Mouse (Mus musculus): Measurements from ENCODE around the gene Rasgrp4.

DNA sequence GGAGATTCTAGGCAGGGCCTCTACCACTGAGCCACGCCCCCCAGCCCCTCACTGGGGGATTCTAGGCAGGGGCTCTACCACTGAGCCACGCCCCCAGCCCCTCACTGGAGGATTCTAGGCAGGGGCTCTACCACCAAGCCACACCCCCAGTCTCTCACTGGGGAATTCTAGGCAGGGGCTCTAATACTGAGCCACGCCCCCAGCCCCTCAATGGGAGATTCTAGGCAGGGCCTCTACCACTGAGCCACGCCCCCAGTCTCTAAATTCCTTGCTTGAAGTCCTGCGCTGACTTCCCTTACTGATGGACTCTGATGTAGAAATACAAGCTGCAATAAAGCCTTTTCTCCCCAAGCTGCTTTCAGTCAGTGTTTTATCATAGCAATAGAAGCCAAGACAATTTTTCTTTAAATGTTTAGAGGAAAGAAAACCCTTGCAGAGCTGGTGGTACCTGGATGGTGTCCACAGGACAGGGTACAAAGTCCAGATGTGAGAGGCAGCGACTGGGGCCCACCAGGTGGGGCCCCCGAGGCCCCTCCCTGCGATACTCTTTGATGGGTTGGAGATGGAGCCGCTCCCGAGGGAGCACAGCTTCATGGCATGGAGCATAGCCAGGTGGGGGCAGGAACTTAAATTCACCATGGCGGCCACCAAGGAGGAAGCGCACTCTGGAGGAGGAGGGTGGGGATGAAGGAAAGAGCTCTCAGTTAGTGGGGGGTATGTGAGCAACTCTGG lies 33.2 kb upstream of the Rasgrp4 start:
- TF ChIP-seq POLR2A (IDR thresholded peaks at IDR 0.05; ENCODE audit: low read depth, low read length) (no peak), SMC3 (IDR thresholded peaks at IDR 0.05; ENCODE audit: low read depth, low read length) (no peak), JUN (IDR thresholded peaks at IDR 0.05; ENCODE audit: insufficient read depth, low read depth, low read length) (no peak), MEF2A (IDR thresholded peaks at IDR 0.05; ENCODE audit: borderline replicate concordance, low read depth, low read length) (no peak), ZMIZ1 (IDR thresholded peaks at IDR 0.05; ENCODE audit: low read depth, low read length) (no peak), JUND (conservative IDR thresholded peaks at IDR 0.05; ENCODE audit: low read depth, low read length) (no peak), CTCF (conservative IDR thresholded peaks at IDR 0.05 in 1 of 2, IDR thresholded peaks at IDR 0.05 in 1 of 2; ENCODE audit: low read depth in 2 of 2, low read length in 2 of 2) (no peak), ELF1 (IDR thresholded peaks at IDR 0.05; ENCODE audit: low read depth, low read length) (no peak), TCF12 (IDR thresholded peaks at IDR 0.05; ENCODE audit: low read depth, low read length) (no peak)
